Mouse (Mus musculus): ENCODE measurements around the gene Abi2. TPM values are rescaled to one million over a fixed set of nuclear protein-coding genes. Genes with fewer than 3 reads are reported as not detected.
"Not testable (repeated sequence)": the region's sequence is repeated elsewhere in the genome, so short reads cannot be mapped to it uniquely, and the experiment has no call there.

Gene Abi2
- polyA plus RNA-seq, 1 experiment from 2014 or later = 39.6 TPM

- Histone ChIP-seq H3K36me3 (ENCODE audit: control insufficient read depth, insufficient read depth, low read length) (no peaks in the 10 kb centered on the region), H3K4me3 (ENCODE audit: low read depth, low read length) (no peak overlapping the region), H3K27me3 (ENCODE audit: control insufficient read depth, insufficient read depth, low read length) (no peaks in the 10 kb centered on the region), H3K4me2 (no peak overlapping the region), H3K9me3 (replicated peaks; ENCODE audit: control insufficient read depth, low read length) (no peaks in the 10 kb centered on the region), H3K27ac (ENCODE audit: low read depth, low read length) (no peak overlapping the region), H3K9ac (ENCODE audit: low read depth, low read length) (no peak overlapping the region), H3K4me1 (ENCODE audit: control insufficient read depth, insufficient read depth, low read length) (no peaks in the 10 kb centered on the region)
- no peak for ATAC-seq (replicated peaks; ENCODE audit: insufficient number of reproducible peaks, low FRiP score, low TSS enrichment)
- WGBS (ENCODE audit: insufficient replicate concordance) = 78% methylated on average over 1 of the region's 1 CpGs
Measured at GRCm38 (mm10) chr1:60423882-60424281, 14.5 kb downstream of the Abi2 start.

GRCm38 (mm10) chr1:60428341-60428740 is 18.9 kb downstream of the Abi2 start:
- Histone ChIP-seq H3K4me3 (ENCODE audit: low read depth, low read length) (no peak overlapping the region), H3K9ac (ENCODE audit: low read depth, low read length) (no peak overlapping the region), H3K4me1 (ENCODE audit: control insufficient read depth, insufficient read depth, low read length) (no peaks in the 10 kb centered on the region), H3K4me2 (no peak overlapping the region), H3K9me3 (replicated peaks; ENCODE audit: control insufficient read depth, low read length) (no peaks in the 10 kb centered on the region), H3K27me3 (ENCODE audit: control insufficient read depth, insufficient read depth, low read length) (no peaks in the 10 kb centered on the region), H3K27ac (ENCODE audit: low read depth, low read length) (no peak overlapping the region), H3K36me3 (ENCODE audit: control insufficient read depth, insufficient read depth, low read length) (no peaks in the 10 kb centered on the region)
- no peak for ATAC-seq (replicated peaks; ENCODE audit: insufficient number of reproducible peaks, low FRiP score, low TSS enrichment)
- WGBS (ENCODE audit: insufficient replicate concordance) = 86% methylated on average over 2 of the region's 2 CpGs

DNA sequence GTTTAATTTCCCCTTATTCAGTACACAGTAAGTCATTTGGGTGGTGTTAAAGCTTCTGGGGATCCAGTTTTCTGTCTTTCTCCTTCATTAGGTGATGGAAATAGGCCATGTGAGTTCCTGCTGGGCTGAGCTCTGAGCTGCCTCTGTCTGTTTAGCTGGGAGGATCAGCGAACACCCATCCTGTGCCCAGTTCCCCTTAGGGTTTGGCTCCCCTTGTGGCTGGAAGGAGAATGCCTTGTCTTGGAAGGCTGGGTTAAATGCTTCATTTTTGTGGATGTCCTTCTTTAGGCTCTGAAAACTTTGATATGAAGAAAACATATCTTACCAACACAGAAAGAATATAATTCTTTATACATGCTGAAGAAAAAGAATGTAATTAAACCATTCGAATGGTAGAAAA is 19.5 kb downstream of the Abi2 start:
- Histone ChIP-seq H3K27me3 (ENCODE audit: control insufficient read depth, insufficient read depth, low read length) (no peaks in the 10 kb centered on the region), H3K4me1 (ENCODE audit: control insufficient read depth, insufficient read depth, low read length) (no peaks in the 10 kb centered on the region), H3K9ac (ENCODE audit: low read depth, low read length) (no peak overlapping the region), H3K4me2 (no peak overlapping the region), H3K27ac (ENCODE audit: low read depth, low read length) (no peak overlapping the region), H3K36me3 (ENCODE audit: control insufficient read depth, insufficient read depth, low read length) (no peaks in the 10 kb centered on the region), H3K4me3 (ENCODE audit: low read depth, low read length) (no peak overlapping the region), H3K9me3 (replicated peaks; ENCODE audit: control insufficient read depth, low read length) (no peaks in the 10 kb centered on the region)
- no peak for ATAC-seq (replicated peaks; ENCODE audit: insufficient number of reproducible peaks, low FRiP score, low TSS enrichment)
- 69% methylated on average over 2 of the region's 2 CpGs for WGBS (ENCODE audit: insufficient replicate concordance)

DNA sequence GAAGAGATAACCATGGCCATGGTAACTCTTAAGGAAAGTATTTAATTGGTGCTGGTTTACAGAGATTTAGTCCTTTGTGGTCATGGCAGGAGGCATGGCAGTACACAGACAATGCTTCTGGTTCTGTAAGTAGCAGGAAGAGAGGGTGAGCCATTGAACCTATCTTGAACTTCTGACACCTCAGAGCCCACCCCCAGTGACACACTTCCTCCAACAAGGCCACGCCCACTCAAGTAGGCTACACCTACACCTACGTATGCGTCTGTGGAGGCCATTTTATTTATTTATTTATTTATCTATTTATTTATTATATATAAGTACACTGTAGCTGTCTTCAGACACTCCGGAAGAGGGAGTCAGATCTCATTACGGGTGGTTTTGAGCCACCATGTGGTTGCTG is 22.1 kb downstream of the Abi2 start:
- no peaks in the 10 kb centered on the region for H3K27me3 ChIP-seq (ENCODE audit: control insufficient read depth, insufficient read depth, low read length)
- H3K4me3 ChIP-seq (ENCODE audit: low read depth, low read length) = no peak overlapping the region
- no peak overlapping the region for H3K4me2 ChIP-seq
- WGBS (ENCODE audit: insufficient replicate concordance) = 89% methylated on average over 5 of the region's 5 CpGs
- no peaks in the 10 kb centered on the region for H3K4me1 ChIP-seq (ENCODE audit: control insufficient read depth, insufficient read depth, low read length)
- H3K9me3 ChIP-seq (replicated peaks; ENCODE audit: control insufficient read depth, low read length) = no peaks in the 10 kb centered on the region
- H3K36me3 ChIP-seq (ENCODE audit: control insufficient read depth, insufficient read depth, low read length) = no peaks in the 10 kb centered on the region
- ATAC-seq (replicated peaks; ENCODE audit: insufficient number of reproducible peaks, low FRiP score, low TSS enrichment) = no peak
- H3K9ac ChIP-seq (ENCODE audit: low read depth, low read length) = no peak overlapping the region
- no peak overlapping the region for H3K27ac ChIP-seq (ENCODE audit: low read depth, low read length)

- Histone ChIP-seq H3K27ac (ENCODE audit: low read depth, low read length) (no peak overlapping the region), H3K9me3 (replicated peaks; ENCODE audit: control insufficient read depth, low read length) (no peaks in the 10 kb centered on the region), H3K4me3 (ENCODE audit: low read depth, low read length) (no peak overlapping the region), H3K4me1 (ENCODE audit: control insufficient read depth, insufficient read depth, low read length) (no peaks in the 10 kb centered on the region), H3K27me3 (ENCODE audit: control insufficient read depth, insufficient read depth, low read length) (no peaks in the 10 kb centered on the region), H3K4me2 (no peak overlapping the region), H3K36me3 (ENCODE audit: control insufficient read depth, insufficient read depth, low read length) (no peaks in the 10 kb centered on the region), H3K9ac (ENCODE audit: low read depth, low read length) (no peak overlapping the region)
- no peak for ATAC-seq (replicated peaks; ENCODE audit: insufficient number of reproducible peaks, low FRiP score, low TSS enrichment)
- 38% methylated on average over 1 of the region's 1 CpGs for WGBS (ENCODE audit: insufficient replicate concordance)
Measured at GRCm38 (mm10) chr1:60432497-60432896, 23.1 kb downstream of the Abi2 start.

GRCm38 (mm10) chr1:60441438-60441837 is 32.0 kb downstream of the Abi2 start:
- not testable (repeated sequence) for H3K4me1 ChIP-seq (ENCODE audit: control insufficient read depth, insufficient read depth, low read length); H3K27me3 ChIP-seq (ENCODE audit: control insufficient read depth, insufficient read depth, low read length); H3K27ac ChIP-seq (ENCODE audit: low read depth, low read length); ATAC-seq (replicated peaks; ENCODE audit: insufficient number of reproducible peaks, low FRiP score, low TSS enrichment); H3K9ac ChIP-seq (ENCODE audit: low read depth, low read length); H3K36me3 ChIP-seq (ENCODE audit: control insufficient read depth, insufficient read depth, low read length); H3K9me3 ChIP-seq (replicated peaks; ENCODE audit: control insufficient read depth, low read length); H3K4me2 ChIP-seq; H3K4me3 ChIP-seq (ENCODE audit: low read depth, low read length)
- 75% methylated on average over 5 of the region's 5 CpGs for WGBS (ENCODE audit: insufficient replicate concordance)

- no peak overlapping the region for H3K4me2 ChIP-seq
- no peak overlapping the region for H3K4me3 ChIP-seq (ENCODE audit: low read depth, low read length)
- H3K36me3 ChIP-seq (ENCODE audit: control insufficient read depth, insufficient read depth, low read length) = no peaks in the 10 kb centered on the region; the same call in 1 of the 2 replicates
- no peak for ATAC-seq (replicated peaks; ENCODE audit: insufficient number of reproducible peaks, low FRiP score, low TSS enrichment)
- no peaks in the 10 kb centered on the region for H3K9me3 ChIP-seq (replicated peaks; ENCODE audit: control insufficient read depth, low read length)
- no peaks in the 10 kb centered on the region for H3K4me1 ChIP-seq (ENCODE audit: control insufficient read depth, insufficient read depth, low read length)
- no peak overlapping the region for H3K27ac ChIP-seq (ENCODE audit: low read depth, low read length)
- WGBS (ENCODE audit: insufficient replicate concordance) = 86% methylated on average over 12 of the region's 12 CpGs
- no peak overlapping the region for H3K9ac ChIP-seq (ENCODE audit: low read depth, low read length)
- no peaks in the 10 kb centered on the region for H3K27me3 ChIP-seq (ENCODE audit: control insufficient read depth, insufficient read depth, low read length)
Measured at GRCm38 (mm10) chr1:60447067-60447466, 37.6 kb downstream of the Abi2 start.

DNA sequence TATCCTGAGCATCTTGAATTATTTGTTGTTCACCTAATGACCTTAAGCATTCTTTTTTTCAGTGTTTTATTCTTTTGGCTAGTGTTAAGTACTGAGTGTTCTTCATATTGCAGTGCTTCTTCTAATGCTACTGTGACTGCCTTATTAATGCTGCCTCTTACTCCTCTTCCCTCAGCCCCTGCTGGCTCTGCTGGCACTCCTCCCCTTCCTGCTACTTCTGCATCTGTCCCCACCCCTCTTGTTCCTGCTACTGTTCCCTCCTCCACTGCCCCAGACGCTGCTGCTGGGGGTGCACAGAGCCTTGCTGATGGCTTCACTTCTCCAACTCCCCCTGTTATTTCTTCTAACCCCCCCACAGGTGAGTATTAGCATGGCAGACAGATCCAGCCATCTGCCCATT is 40.5 kb downstream of the Abi2 start:
- Histone ChIP-seq H3K27me3 (ENCODE audit: control insufficient read depth, insufficient read depth, low read length) (no peaks in the 10 kb centered on the region), H3K9ac (ENCODE audit: low read depth, low read length) (no peak overlapping the region), H3K4me2 (no peak overlapping the region), H3K4me3 (ENCODE audit: low read depth, low read length) (no peak overlapping the region), H3K27ac (ENCODE audit: low read depth, low read length) (no peak overlapping the region), H3K36me3 (ENCODE audit: control insufficient read depth, insufficient read depth, low read length) (peaks cover 3% of the 10 kb centered on the region), H3K9me3 (replicated peaks; ENCODE audit: control insufficient read depth, low read length) (no peaks in the 10 kb centered on the region), H3K4me1 (ENCODE audit: control insufficient read depth, insufficient read depth, low read length) (no peaks in the 10 kb centered on the region)
- ATAC-seq (replicated peaks; ENCODE audit: insufficient number of reproducible peaks, low FRiP score, low TSS enrichment) = no peak
- 21% methylated on average over 1 of the region's 1 CpGs for WGBS (ENCODE audit: insufficient replicate concordance)

- Histone ChIP-seq H3K27me3 (ENCODE audit: control insufficient read depth, insufficient read depth, low read length) (no peaks in the 10 kb centered on the region), H3K4me2 (no peak overlapping the region), H3K9ac (ENCODE audit: low read depth, low read length) (no peak overlapping the region), H3K36me3 (ENCODE audit: control insufficient read depth, insufficient read depth, low read length) (0 out of 2 replicates have a peak, but pooled peaks cover 3% of the 10 kb centered on the region), H3K4me1 (ENCODE audit: control insufficient read depth, insufficient read depth, low read length) (no peaks in the 10 kb centered on the region; the same call in 1 of the 2 replicates), H3K27ac (ENCODE audit: low read depth, low read length) (no peak overlapping the region), H3K9me3 (replicated peaks; ENCODE audit: control insufficient read depth, low read length) (no peaks in the 10 kb centered on the region), H3K4me3 (ENCODE audit: low read depth, low read length) (no peak overlapping the region)
- WGBS (ENCODE audit: insufficient replicate concordance) = 71% methylated on average over 1 of the region's 1 CpGs
- no peak for ATAC-seq (replicated peaks; ENCODE audit: insufficient number of reproducible peaks, low FRiP score, low TSS enrichment)
Measured at GRCm38 (mm10) chr1:60460623-60461022, 51.2 kb downstream of the Abi2 start.

All from heart, embryonic 11.5 days (tissue).